Mouse (Mus musculus) urinary bladder, postnatal 36 days (tissue): ENCODE measurements around the gene Mt3.
A peak's percentile ranks its signal among the peaks of the same experiment; 100 is the strongest.
"Not testable (repeated sequence)": the region's sequence is repeated elsewhere in the genome, so short reads cannot be mapped to it uniquely, and the experiment has no call there.

Source experiments
- DNase-seq, 2 experiments: peaks; one replicate each; pipeline ENCODE4 v3.0.0; 2022; ENCODE audit warnings: low spot score in 2 of 2, mixed read lengths in 1 of 2

Gene Mt3

GRCm38 (mm10) chr8:94150925-94151324, 1.5 kb upstream of the Mt3 start:
- no peak for DNase-seq

- DNase-seq: no peak
Observed at GRCm38 (mm10) chr8:94153451-94153850, 1.0 kb downstream of the Mt3 start.

GRCm38 (mm10) chr8:94154537-94154936, 2.1 kb downstream of the Mt3 start:
- no peak for DNase-seq

GRCm38 (mm10) chr8:94156092-94156491, 3.7 kb downstream of the Mt3 start:
- DNase-seq: no peak

- not testable (repeated sequence) for DNase-seq
Observed at GRCm38 (mm10) chr8:94165772-94166171, 13.4 kb downstream of the Mt3 start.

GRCm38 (mm10) chr8:94167244-94167643, 14.8 kb downstream of the Mt3 start:
- peak; percentile 91 to 93 for DNase-seq

- no peak for DNase-seq
Observed at GRCm38 (mm10) chr8:94169547-94169946, 17.1 kb downstream of the Mt3 start.

- peak in 1 of 2 experiments; percentile 44 for DNase-seq
Observed at GRCm38 (mm10) chr8:94171321-94171755, 18.9 kb downstream of the Mt3 start.

- DNase-seq: peak; percentile 69 to 88
Observed at GRCm38 (mm10) chr8:94172075-94172808, 19.8 kb downstream of the Mt3 start, which contains the start of gene Mt2. Gene Mt2, plus strand, starts transcription at chr8:94172664.

- DNase-seq: peak in 1 of 2 experiments; percentile 31
Observed at GRCm38 (mm10) chr8:94172809-94173732, 20.7 kb downstream of the Mt3 start.

GRCm38 (mm10) chr8:94173848-94174403, 21.5 kb downstream of the Mt3 start:
- DNase-seq: no peak

- DNase-seq: no peak
Observed at GRCm38 (mm10) chr8:94174619-94175213, 22.3 kb downstream of the Mt3 start.

GRCm38 (mm10) chr8:94177716-94178390, 25.4 kb downstream of the Mt3 start:
- no peak for DNase-seq

GRCm38 (mm10) chr8:94178857-94179712, 26.7 kb downstream of the Mt3 start, which contains the start of gene Mt1:
Gene Mt1, plus strand, starts transcription at chr8:94179082.
- DNase-seq: peak; percentile 81 to 95

GRCm38 (mm10) chr8:94179713-94180560, 27.5 kb downstream of the Mt3 start:
- no peak for DNase-seq

GRCm38 (mm10) chr8:94180561-94180908, 28.1 kb downstream of the Mt3 start:
- no peak for DNase-seq

GRCm38 (mm10) chr8:94182055-94182929, 29.9 kb downstream of the Mt3 start:
- DNase-seq: no peak

GRCm38 (mm10) chr8:94183117-94183516, 30.7 kb downstream of the Mt3 start:
- peak; percentile 59 to 87 for DNase-seq
